Mouse (Mus musculus): ENCODE measurements at regions not wholly inside any gene's neighbourhood (a gene's known extent, or its start where the extent isn't known, plus 50 kb on each side); places are given as distances from the start of the nearest gene placed in this dataset.
"Not testable (repeated sequence)": the region's sequence is repeated elsewhere in the genome, so short reads cannot be mapped to it uniquely, and the experiment has no call there.

- not testable (repeated sequence) for TF ChIP-seq CTCF (IDR thresholded peaks at IDR 0.05; ENCODE audit: borderline replicate concordance, insufficient read depth, low read length); POLR2A (IDR thresholded peaks at IDR 0.05; ENCODE audit: low read depth, low read length)
Observed at GRCm38 (mm10) chr12:17891663-17892310, 201.1 kb downstream of the Hpcal1 start.

All from embryonic fibroblast, embryonic 13.5 days (primary cell).